Comparison of ENCODE assay signal across 7 mouse cellular contexts in genomic region chr17:33928251-33928947, GRCm38 (mm10). TPM values are rescaled to one million over a fixed set of nuclear protein-coding genes. Genes with fewer than 3 reads are reported as not detected.
DNase-seq lines count a peak whose midpoint lies in the region; ATAC-seq and TF ChIP-seq lines count a peak whose summit lies in the region.

No protein-coding gene starts in this region.

- H3K4me3 ChIP-seq in lung, embryonic 14.5 days (ENCODE audit: low read depth, low read length): peak overlapping the region; percentile 83
- peak overlapping the region; percentile 98 for H3K4me3 ChIP-seq in forebrain, embryonic 10.5 days
- peak overlapping the region; percentile 77 for H3K4me3 ChIP-seq in limb, embryonic 10.5 days
- peak overlapping the region; percentile 80 for H3K4me3 ChIP-seq in neural tube, embryonic 15.5 days (replicated peaks)

- no peak for DNase-seq in lung, embryonic 14.5 days
- DNase-seq in lung, postnatal 36 days: no peak
- no peak for DNase-seq in forebrain, embryonic 10.5 days (ENCODE audit: extremely low spot score, low spot score)
- no peak for DNase-seq in limb, embryonic 10.5 days (ENCODE audit: low spot score)
- DNase-seq in embryo, embryonic 11 days: no peak
- DNase-seq in gastrocnemius, postnatal 25 days: no peak

- no peaks in the 10 kb centered on the region for H3K4me1 ChIP-seq in lung, embryonic 14.5 days (ENCODE audit: insufficient read depth)
- H3K4me1 ChIP-seq in forebrain, embryonic 10.5 days: peaks cover 51% of the 10 kb centered on the region
- peaks cover 34% of the 10 kb centered on the region for H3K4me1 ChIP-seq in limb, embryonic 10.5 days
- H3K4me1 ChIP-seq in neural tube, embryonic 15.5 days: peaks cover 27% of the 10 kb centered on the region

- no peak for ATAC-seq in lung, embryonic 14.5 days (ENCODE audit: insufficient read depth)
- ATAC-seq in neural tube, embryonic 15.5 days (ENCODE audit: low FRiP score): no peak

- peak overlapping the region; percentile 95; the same call in 1 of the 2 replicates for H3K27ac ChIP-seq in lung, embryonic 14.5 days (ENCODE audit: low read depth)
- H3K27ac ChIP-seq in forebrain, embryonic 10.5 days: peak overlapping the region; percentile 92
- peak overlapping the region; percentile 91 for H3K27ac ChIP-seq in limb, embryonic 10.5 days
- no peak overlapping the region; the same call in 1 of the 2 replicates for H3K27ac ChIP-seq in neural tube, embryonic 15.5 days (replicated peaks)

- no peaks in the 10 kb centered on the region for H3K9me3 ChIP-seq in lung, embryonic 14.5 days (ENCODE audit: low read depth, low read length)
- H3K9me3 ChIP-seq in forebrain, embryonic 10.5 days: no peaks in the 10 kb centered on the region
- no peaks in the 10 kb centered on the region for H3K9me3 ChIP-seq in limb, embryonic 10.5 days (replicated peaks)
- H3K9me3 ChIP-seq in neural tube, embryonic 15.5 days (replicated peaks): no peaks in the 10 kb centered on the region

- no peak for TF ChIP-seq CTCF in lung, embryonic 14.5 days (IDR thresholded peaks at IDR 0.05; ENCODE audit: low read depth)

- WGBS in lung, embryonic 14.5 days: 59% methylated on average over 21 of the region's 21 CpGs
- WGBS in forebrain, embryonic 10.5 days: 68% methylated on average over 21 of the region's 21 CpGs
- 65% methylated on average over 21 of the region's 21 CpGs for WGBS in limb, embryonic 10.5 days
- WGBS in neural tube, embryonic 15.5 days: 61% methylated on average over 21 of the region's 21 CpGs

- peaks cover 10% of the 10 kb centered on the region; the same call in 1 of the 2 replicates for H3K36me3 ChIP-seq in lung, embryonic 14.5 days (ENCODE audit: insufficient read depth)
- peaks cover 44% of the 10 kb centered on the region for H3K36me3 ChIP-seq in forebrain, embryonic 10.5 days (replicated peaks)
- peaks cover 31% of the 10 kb centered on the region for H3K36me3 ChIP-seq in limb, embryonic 10.5 days
- peaks cover 14% of the 10 kb centered on the region; the same call in 1 of the 2 replicates for H3K36me3 ChIP-seq in neural tube, embryonic 15.5 days

- no peaks in the 10 kb centered on the region for H3K27me3 ChIP-seq in lung, embryonic 14.5 days (ENCODE audit: insufficient read depth, low read length)
- peaks cover 4% of the 10 kb centered on the region; the same call in 1 of the 2 replicates for H3K27me3 ChIP-seq in forebrain, embryonic 10.5 days (ENCODE audit: poor library complexity, severe bottlenecking)
- H3K27me3 ChIP-seq in limb, embryonic 10.5 days (ENCODE audit: low read depth, poor library complexity, severe bottlenecking): peaks cover 5% of the 10 kb centered on the region; the same call in 1 of the 2 replicates
- H3K27me3 ChIP-seq in neural tube, embryonic 15.5 days (replicated peaks): no peaks in the 10 kb centered on the region

- peak overlapping the region; percentile 99 for H3K4me2 ChIP-seq in lung, embryonic 14.5 days
- peak overlapping the region; percentile 98 for H3K4me2 ChIP-seq in neural tube, embryonic 15.5 days

- H3K9ac ChIP-seq in lung, embryonic 14.5 days: peak overlapping the region; percentile 81
- H3K9ac ChIP-seq in neural tube, embryonic 15.5 days (replicated peaks): peak overlapping the region; percentile 90; the same call in 1 of the 2 replicates

RNA-seq across cellular contexts. Expression of gene Rgl2, which starts 0.9 kb away (rescaled TPM):
- 38.2 and 49.1 TPM in 2 replicates for polyA plus RNA-seq in lung, embryonic 14.5 days (2014; fragmentation: Nextera tagmentation; extraction: Ambion mirVana)
- 39.3 and 46.7 TPM in 2 replicates for polyA plus RNA-seq in forebrain, embryonic 10.5 days (2016; fragmentation: Nextera tagmentation; extraction: Ambion mirVana)
- polyA plus RNA-seq in limb, embryonic 10.5 days (2016; fragmentation: Nextera tagmentation; extraction: Ambion mirVana): 43.2 and 43.9 TPM in 2 replicates
- polyA plus RNA-seq in neural tube, embryonic 15.5 days (2015; fragmentation: Nextera tagmentation; extraction: Ambion mirVana): 56.8 and 58.8 TPM in 2 replicates
- 10 to 100 TPM; 27.3 to 28.5 TPM for total RNA-seq in gastrocnemius, postnatal 25 days (2021)

RNA-seq across cellular contexts. Expression of gene Pfdn6, which starts 11.7 kb away (rescaled TPM):
- 142 and 145 TPM in 2 replicates for polyA plus RNA-seq in lung, embryonic 14.5 days (2014; fragmentation: Nextera tagmentation; extraction: Ambion mirVana)
- polyA plus RNA-seq in forebrain, embryonic 10.5 days (2016; fragmentation: Nextera tagmentation; extraction: Ambion mirVana): 239 and 242 TPM in 2 replicates
- polyA plus RNA-seq in limb, embryonic 10.5 days (2016; fragmentation: Nextera tagmentation; extraction: Ambion mirVana): 212 and 258 TPM in 2 replicates
- polyA plus RNA-seq in neural tube, embryonic 15.5 days (2015; fragmentation: Nextera tagmentation; extraction: Ambion mirVana): 173 and 183 TPM in 2 replicates
- total RNA-seq in gastrocnemius, postnatal 25 days (2021): 10 to 100 TPM; 52.3 to 55.8 TPM

RNA-seq across cellular contexts. Expression of gene Wdr46, which starts 12.1 kb away (rescaled TPM):
- 29.5 and 37.2 TPM in 2 replicates for polyA plus RNA-seq in lung, embryonic 14.5 days (2014; fragmentation: Nextera tagmentation; extraction: Ambion mirVana)
- polyA plus RNA-seq in forebrain, embryonic 10.5 days (2016; fragmentation: Nextera tagmentation; extraction: Ambion mirVana): 56.1 and 59.6 TPM in 2 replicates
- polyA plus RNA-seq in limb, embryonic 10.5 days (2016; fragmentation: Nextera tagmentation; extraction: Ambion mirVana): 61.7 and 78.2 TPM in 2 replicates
- 25.1 and 29.3 TPM in 2 replicates for polyA plus RNA-seq in neural tube, embryonic 15.5 days (2015; fragmentation: Nextera tagmentation; extraction: Ambion mirVana)
- total RNA-seq in gastrocnemius, postnatal 25 days (2021): 10 to 100 TPM in 1 of 2 experiments, 1 to 10 TPM in 1; 9.7 to 11.6 TPM

RNA-seq across cellular contexts. Expression of gene Zbtb22, which starts 12.7 kb away (rescaled TPM):
- 11.1 and 13.2 TPM in 2 replicates for polyA plus RNA-seq in lung, embryonic 14.5 days (2014; fragmentation: Nextera tagmentation; extraction: Ambion mirVana)
- polyA plus RNA-seq in forebrain, embryonic 10.5 days (2016; fragmentation: Nextera tagmentation; extraction: Ambion mirVana): 21.2 and 23.2 TPM in 2 replicates
- polyA plus RNA-seq in limb, embryonic 10.5 days (2016; fragmentation: Nextera tagmentation; extraction: Ambion mirVana): 20.2 and 23.2 TPM in 2 replicates
- 13.7 and 15.8 TPM in 2 replicates for polyA plus RNA-seq in neural tube, embryonic 15.5 days (2015; fragmentation: Nextera tagmentation; extraction: Ambion mirVana)
- total RNA-seq in gastrocnemius, postnatal 25 days (2021): 10 to 100 TPM; 11.1 to 11.3 TPM

RNA-seq across cellular contexts. Expression of gene Tapbp, which starts 12.7 kb away (rescaled TPM):
- 30.1 and 31.4 TPM in 2 replicates for polyA plus RNA-seq in lung, embryonic 14.5 days (2014; fragmentation: Nextera tagmentation; extraction: Ambion mirVana)
- 14.1 TPM in 2 replicates for polyA plus RNA-seq in forebrain, embryonic 10.5 days (2016; fragmentation: Nextera tagmentation; extraction: Ambion mirVana)
- polyA plus RNA-seq in limb, embryonic 10.5 days (2016; fragmentation: Nextera tagmentation; extraction: Ambion mirVana): 9.2 and 16.0 TPM in 2 replicates
- 35.3 and 51.3 TPM in 2 replicates for polyA plus RNA-seq in neural tube, embryonic 15.5 days (2015; fragmentation: Nextera tagmentation; extraction: Ambion mirVana)
- total RNA-seq in gastrocnemius, postnatal 25 days (2021): 10 to 100 TPM; 31.2 to 41.2 TPM
